33 mouse cellular contexts compared by ENCODE assay signal in genomic region chr5:36447872-36448271, GRCm38 (mm10).
"Had no signal": no experiment of that assay in that cellular context is flagged by ENCODE, and none has a peak within 500 bp of the region (broad histone marks: within the 10 kb centered on the region; RNA-seq: fewer than 3 reads in every experiment).

No protein-coding gene starts in this region.

- H3K27ac ChIP-seq: heart, embryonic 13.5 days; heart, embryonic 15.5 days; hindbrain, embryonic 10.5 days; hindbrain, embryonic 12.5 days; hindbrain, embryonic 13.5 days; hindbrain, embryonic 14.5 days; hindbrain, embryonic 15.5 days; hindbrain, postnatal 0 days; intestine, embryonic 15.5 days; kidney, embryonic 15.5 days; kidney, postnatal 0 days; layer of hippocampus, adult 2 months; left cerebral cortex, adult 2 months had no signal

- ATAC-seq: hindbrain, postnatal 0 days; inflammation-experienced regulatory T-cells, adult 6 months; intestine, embryonic 15.5 days; intestine, embryonic 16.5 days; intestine, postnatal 0 days had no signal

- H3K27me3 ChIP-seq: hindbrain, embryonic 15.5 days; kidney, embryonic 15.5 days had no signal

- H3K36me3 ChIP-seq: heart, embryonic 12.5 days; heart, embryonic 13.5 days; heart, embryonic 15.5 days; hindbrain, embryonic 10.5 days; hindbrain, embryonic 12.5 days; hindbrain, embryonic 13.5 days; hindbrain, embryonic 15.5 days; intestine, embryonic 15.5 days; kidney, embryonic 15.5 days had no signal

- H3K4me3 ChIP-seq: heart, embryonic 12.5 days; heart, embryonic 13.5 days; heart, embryonic 15.5 days; hindbrain, embryonic 10.5 days; hindbrain, embryonic 12.5 days; hindbrain, embryonic 13.5 days; hindbrain, embryonic 15.5 days; intestine, embryonic 15.5 days; kidney, embryonic 15.5 days; layer of hippocampus, adult 2 months; left cerebral cortex, adult 2 months had no signal

- H3K4me2 ChIP-seq: heart, embryonic 11.5 days; heart, embryonic 12.5 days; heart, embryonic 13.5 days; heart, embryonic 15.5 days; hindbrain, embryonic 12.5 days; hindbrain, embryonic 13.5 days; hindbrain, embryonic 14.5 days; hindbrain, embryonic 15.5 days; intestine, embryonic 15.5 days; kidney, embryonic 15.5 days had no signal

- DNase-seq: heart, postnatal 10 days; heart, postnatal 14 days; heart, postnatal 36 days; heart, postnatal 4 days; kidney, adult 11 months; kidney, adult 18-20 months; kidney, adult 2 months; kidney, adult 8-10 months; kidney, adult 9 months; kidney, postnatal 10 days; kidney, postnatal 25 days; kidney, postnatal 36 days; kidney, postnatal 4 days; layer of hippocampus, adult 9-11 months; layer of hippocampus, postnatal 36 days had no signal

- H3K9me3 ChIP-seq: heart, embryonic 12.5 days; heart, embryonic 13.5 days; heart, embryonic 15.5 days; hindbrain, embryonic 10.5 days; hindbrain, embryonic 12.5 days; hindbrain, embryonic 13.5 days; hindbrain, embryonic 15.5 days; intestine, embryonic 15.5 days; kidney, embryonic 15.5 days had no signal

- H3K9ac ChIP-seq: heart, embryonic 12.5 days; heart, embryonic 13.5 days; heart, embryonic 15.5 days; hindbrain, embryonic 12.5 days; hindbrain, embryonic 13.5 days; hindbrain, embryonic 14.5 days; hindbrain, embryonic 15.5 days; intestine, embryonic 15.5 days; kidney, embryonic 15.5 days had no signal
